Mouse (Mus musculus): ENCODE measurements around the gene Chmp6.

The Chmp6 gene

GRCm38 (mm10) chr11:119965053-119965452 is 51.8 kb downstream of the Chmp6 start:
- DNase-seq, result no peak

GRCm38 (mm10) chr11:119966294-119966693 is 53.1 kb downstream of the Chmp6 start:
- no peak for DNase-seq

- DNase-seq, result no peak
These were observed 54.2 kb downstream of the Chmp6 start for GRCm38 (mm10) chr11:119967401-119967800.

GRCm38 (mm10) chr11:119967892-119968291 is 54.7 kb downstream of the Chmp6 start:
- DNase-seq, result no peak

Data from kidney, adult 18-20 months (tissue).